Mouse (Mus musculus): ENCODE measurements around the gene Grin3b. TPM values are rescaled to one million over a fixed set of nuclear protein-coding genes. Genes with fewer than 3 reads are reported as not detected.

Gene Grin3b
- polyA plus RNA-seq, 1 experiment from 2014 or later = 0.36 TPM

- H3K9me3 ChIP-seq (ENCODE audit: control insufficient read depth, low read depth, low read length) = no peaks in the 10 kb centered on the region
- H3K36me3 ChIP-seq (ENCODE audit: control insufficient read depth, insufficient read depth, low read length) = peaks cover 31% of the 10 kb centered on the region
- H3K4me3 ChIP-seq (ENCODE audit: low read depth, low read length) = no peak overlapping the region
- H3K27ac ChIP-seq (ENCODE audit: low read length) = peak overlapping the region; percentile 55
- peak; percentile 29 for ATAC-seq (ENCODE audit: insufficient number of reproducible peaks, insufficient read depth, low FRiP score, low read depth)
- no peaks in the 10 kb centered on the region for H3K27me3 ChIP-seq (ENCODE audit: control insufficient read depth, insufficient read depth, low read length)
- H3K9ac ChIP-seq (replicated peaks; ENCODE audit: low read depth, low read length) = no peak overlapping the region
- H3K4me1 ChIP-seq (ENCODE audit: control insufficient read depth, insufficient read depth, low read length) = peaks cover 25% of the 10 kb centered on the region; the same call in 1 of the 2 replicates
- peak overlapping the region; percentile 14; the same call in 1 of the 2 replicates for H3K4me2 ChIP-seq (replicated peaks; ENCODE audit: low read depth, low read length)
- WGBS = 32% methylated on average over 16 of the region's 16 CpGs
These were observed 24.8 kb upstream of the Grin3b start for GRCm38 (mm10) chr10:79945507-79946234.

GRCm38 (mm10) chr10:79946752-79947322 is 23.7 kb upstream of the Grin3b start:
- Histone ChIP-seq H3K9ac (replicated peaks; ENCODE audit: low read depth, low read length) (no peak overlapping the region), H3K36me3 (ENCODE audit: control insufficient read depth, insufficient read depth, low read length) (peaks cover 36% of the 10 kb centered on the region), H3K4me1 (ENCODE audit: control insufficient read depth, insufficient read depth, low read length) (peaks cover 25% of the 10 kb centered on the region; the same call in 1 of the 2 replicates), H3K9me3 (ENCODE audit: control insufficient read depth, low read depth, low read length) (no peaks in the 10 kb centered on the region), H3K27ac (ENCODE audit: low read length) (peak overlapping the region; percentile 55; the same call in 1 of the 2 replicates), H3K4me3 (ENCODE audit: low read depth, low read length) (no peak overlapping the region), H3K4me2 (replicated peaks; ENCODE audit: low read depth, low read length) (peak overlapping the region; percentile 11; the same call in 1 of the 2 replicates), H3K27me3 (ENCODE audit: control insufficient read depth, insufficient read depth, low read length) (no peaks in the 10 kb centered on the region)
- peak; percentile 43; the same call in 1 of the 2 replicates for ATAC-seq (ENCODE audit: insufficient number of reproducible peaks, insufficient read depth, low FRiP score, low read depth)
- WGBS = 17% methylated on average over 7 of the region's 7 CpGs

- 42% methylated on average over 6 of the region's 6 CpGs for WGBS
- Histone ChIP-seq H3K9me3 (ENCODE audit: control insufficient read depth, low read depth, low read length) (no peaks in the 10 kb centered on the region), H3K4me3 (ENCODE audit: low read depth, low read length) (no peak overlapping the region), H3K36me3 (ENCODE audit: control insufficient read depth, insufficient read depth, low read length) (peaks cover 37% of the 10 kb centered on the region), H3K4me1 (ENCODE audit: control insufficient read depth, insufficient read depth, low read length) (peaks cover 25% of the 10 kb centered on the region; the same call in 1 of the 2 replicates), H3K27me3 (ENCODE audit: control insufficient read depth, insufficient read depth, low read length) (no peaks in the 10 kb centered on the region), H3K27ac (ENCODE audit: low read length) (no peak overlapping the region), H3K9ac (replicated peaks; ENCODE audit: low read depth, low read length) (no peak overlapping the region), H3K4me2 (replicated peaks; ENCODE audit: low read depth, low read length) (no peak overlapping the region)
- no peak for ATAC-seq (ENCODE audit: insufficient number of reproducible peaks, insufficient read depth, low FRiP score, low read depth)
These were observed 23.0 kb upstream of the Grin3b start for GRCm38 (mm10) chr10:79947502-79947901.

GRCm38 (mm10) chr10:79949873-79950272 is 20.6 kb upstream of the Grin3b start:
- H3K27ac ChIP-seq (ENCODE audit: low read length) = no peak overlapping the region
- no peak overlapping the region for H3K4me3 ChIP-seq (ENCODE audit: low read depth, low read length)
- H3K4me1 ChIP-seq (ENCODE audit: control insufficient read depth, insufficient read depth, low read length) = peaks cover 22% of the 10 kb centered on the region; the same call in 1 of the 2 replicates
- H3K27me3 ChIP-seq (ENCODE audit: control insufficient read depth, insufficient read depth, low read length) = no peaks in the 10 kb centered on the region
- no peak overlapping the region for H3K9ac ChIP-seq (replicated peaks; ENCODE audit: low read depth, low read length)
- H3K36me3 ChIP-seq (ENCODE audit: control insufficient read depth, insufficient read depth, low read length) = peaks cover 44% of the 10 kb centered on the region
- no peaks in the 10 kb centered on the region for H3K9me3 ChIP-seq (ENCODE audit: control insufficient read depth, low read depth, low read length)
- WGBS = 71% methylated on average over 4 of the region's 4 CpGs
- no peak for ATAC-seq (ENCODE audit: insufficient number of reproducible peaks, insufficient read depth, low FRiP score, low read depth)
- no peak overlapping the region for H3K4me2 ChIP-seq (replicated peaks; ENCODE audit: low read depth, low read length)

GRCm38 (mm10) chr10:79950661-79951060 is 19.9 kb upstream of the Grin3b start:
- Histone ChIP-seq H3K4me3 (ENCODE audit: low read depth, low read length) (no peak overlapping the region), H3K36me3 (ENCODE audit: control insufficient read depth, insufficient read depth, low read length) (peaks cover 44% of the 10 kb centered on the region), H3K4me1 (ENCODE audit: control insufficient read depth, insufficient read depth, low read length) (peaks cover 16% of the 10 kb centered on the region; the same call in 1 of the 2 replicates), H3K4me2 (replicated peaks; ENCODE audit: low read depth, low read length) (no peak overlapping the region), H3K9me3 (ENCODE audit: control insufficient read depth, low read depth, low read length) (no peaks in the 10 kb centered on the region), H3K9ac (replicated peaks; ENCODE audit: low read depth, low read length) (no peak overlapping the region), H3K27me3 (ENCODE audit: control insufficient read depth, insufficient read depth, low read length) (no peaks in the 10 kb centered on the region), H3K27ac (ENCODE audit: low read length) (no peak overlapping the region)
- ATAC-seq (ENCODE audit: insufficient number of reproducible peaks, insufficient read depth, low FRiP score, low read depth) = no peak
- 84% methylated on average over 18 of the region's 18 CpGs for WGBS

GRCm38 (mm10) chr10:79953946-79954345 is 16.6 kb upstream of the Grin3b start:
- Histone ChIP-seq H3K4me3 (ENCODE audit: low read depth, low read length) (no peak overlapping the region), H3K27me3 (ENCODE audit: control insufficient read depth, insufficient read depth, low read length) (no peaks in the 10 kb centered on the region), H3K36me3 (ENCODE audit: control insufficient read depth, insufficient read depth, low read length) (peaks cover 37% of the 10 kb centered on the region), H3K4me1 (ENCODE audit: control insufficient read depth, insufficient read depth, low read length) (no peaks in the 10 kb centered on the region), H3K9ac (replicated peaks; ENCODE audit: low read depth, low read length) (no peak overlapping the region), H3K4me2 (replicated peaks; ENCODE audit: low read depth, low read length) (no peak overlapping the region), H3K27ac (ENCODE audit: low read length) (no peak overlapping the region), H3K9me3 (ENCODE audit: control insufficient read depth, low read depth, low read length) (no peaks in the 10 kb centered on the region)
- WGBS = 84% methylated on average over 6 of the region's 6 CpGs
- ATAC-seq (ENCODE audit: insufficient number of reproducible peaks, insufficient read depth, low FRiP score, low read depth) = no peak

- no peak overlapping the region for H3K9ac ChIP-seq (replicated peaks; ENCODE audit: low read depth, low read length)
- WGBS = 62% methylated on average over 9 of the region's 9 CpGs
- ATAC-seq (ENCODE audit: insufficient number of reproducible peaks, insufficient read depth, low FRiP score, low read depth) = no peak
These were observed 14.8 kb upstream of the Grin3b start for GRCm38 (mm10) chr10:79955691-79956090.

GRCm38 (mm10) chr10:79956643-79957154 is 13.8 kb upstream of the Grin3b start:
- Histone ChIP-seq H3K36me3 (ENCODE audit: control insufficient read depth, insufficient read depth, low read length) (peaks cover 17% of the 10 kb centered on the region), H3K4me1 (ENCODE audit: control insufficient read depth, insufficient read depth, low read length) (peaks cover 9% of the 10 kb centered on the region), H3K27me3 (ENCODE audit: control insufficient read depth, insufficient read depth, low read length) (no peaks in the 10 kb centered on the region), H3K27ac (ENCODE audit: low read length) (no peak overlapping the region), H3K4me2 (replicated peaks; ENCODE audit: low read depth, low read length) (no peak overlapping the region), H3K4me3 (ENCODE audit: low read depth, low read length) (no peak overlapping the region), H3K9me3 (ENCODE audit: control insufficient read depth, low read depth, low read length) (no peaks in the 10 kb centered on the region), H3K9ac (replicated peaks; ENCODE audit: low read depth, low read length) (no peak overlapping the region)
- 31% methylated on average over 4 of the region's 4 CpGs for WGBS
- no peak for ATAC-seq (ENCODE audit: insufficient number of reproducible peaks, insufficient read depth, low FRiP score, low read depth)

More at GRCm38 (mm10) chr10:79955691-79956090, 14.8 kb upstream of the Grin3b start:
- peaks cover 2% of the 10 kb centered on the region for H3K4me1 ChIP-seq (ENCODE audit: control insufficient read depth, insufficient read depth, low read length)
- no peak overlapping the region for H3K4me2 ChIP-seq (replicated peaks; ENCODE audit: low read depth, low read length)
- H3K4me3 ChIP-seq (ENCODE audit: low read depth, low read length) = no peak overlapping the region
- peaks cover 20% of the 10 kb centered on the region for H3K36me3 ChIP-seq (ENCODE audit: control insufficient read depth, insufficient read depth, low read length)
- H3K9me3 ChIP-seq (ENCODE audit: control insufficient read depth, low read depth, low read length) = no peaks in the 10 kb centered on the region
- H3K27me3 ChIP-seq (ENCODE audit: control insufficient read depth, insufficient read depth, low read length) = no peaks in the 10 kb centered on the region
- H3K27ac ChIP-seq (ENCODE audit: low read length) = no peak overlapping the region
